Mouse (Mus musculus): ENCODE data around the gene Fblim1.

Fblim1 gene

GRCm38 (mm10) chr4:141600364-141600763 lies 5.5 kb downstream of the Fblim1 start:
- no peak for DNase-seq (ENCODE audit: low spot score in 2 of 2)

DNA sequence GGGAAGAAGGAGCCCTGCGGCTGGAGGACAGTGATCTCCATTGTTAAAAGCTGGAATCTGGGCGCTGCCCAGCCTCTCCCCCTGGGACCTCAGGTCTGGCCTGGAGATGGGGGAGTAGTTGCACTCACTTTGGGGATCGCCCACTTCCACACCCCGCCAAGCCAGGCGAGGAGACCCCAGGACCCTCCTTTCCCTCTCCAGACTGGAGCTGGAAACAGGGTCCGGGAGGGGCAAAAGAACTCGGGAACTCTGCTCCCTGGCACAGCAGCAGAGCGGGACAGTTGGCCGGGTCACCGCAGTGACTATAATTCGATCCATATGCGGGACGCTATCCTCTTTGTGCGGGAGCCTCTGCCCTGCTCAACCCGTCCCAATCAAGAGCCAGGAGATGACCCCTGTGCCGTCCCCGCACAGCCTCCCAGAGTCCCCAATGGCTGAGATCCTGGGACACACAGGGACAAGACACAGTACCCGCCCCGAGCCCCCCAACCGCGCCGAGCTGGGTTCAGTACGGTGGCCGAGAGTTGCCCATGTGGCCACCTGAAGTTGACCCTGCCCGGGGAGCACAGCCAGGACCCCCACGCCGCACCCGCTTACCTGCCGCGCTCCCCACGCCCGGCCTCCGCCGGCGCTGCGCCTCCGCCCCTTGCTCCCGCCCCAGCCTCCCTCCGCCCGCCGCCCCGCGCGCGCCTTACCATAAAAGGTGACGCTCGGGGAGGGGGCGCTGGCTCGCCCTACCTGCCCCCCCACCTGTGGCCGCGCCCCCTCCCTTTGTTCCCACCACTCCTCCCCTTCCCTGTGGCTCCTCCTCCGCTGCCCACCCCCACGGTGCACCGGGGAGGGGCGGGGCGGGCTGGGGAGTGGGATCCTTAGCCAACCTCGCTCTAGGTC lies 6.4 kb downstream of the Fblim1 start:
- DNase-seq (ENCODE audit: low spot score in 2 of 2), result no peak

DNA sequence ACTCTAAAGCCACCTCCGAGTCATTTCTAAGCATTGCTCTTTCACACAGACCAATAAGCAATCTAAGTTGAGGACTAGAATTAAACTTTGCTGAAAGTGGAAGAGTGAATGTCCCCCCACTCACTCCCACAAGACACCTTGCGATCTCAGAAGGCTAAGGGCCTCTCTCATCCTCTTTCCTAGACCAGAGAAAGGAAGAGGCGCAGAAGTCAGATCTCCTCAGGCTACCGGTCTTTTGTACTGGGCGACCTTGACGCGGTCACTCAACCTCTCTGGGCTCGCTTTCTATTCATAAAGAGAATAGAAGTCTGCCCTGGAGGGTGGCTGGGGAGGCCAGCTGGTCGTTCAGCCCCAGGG lies 7.0 kb downstream of the Fblim1 start:
- no peak for DNase-seq (ENCODE audit: low spot score in 2 of 2)

- no peak for DNase-seq (ENCODE audit: low spot score in 2 of 2)
These were observed 7.5 kb downstream of the Fblim1 start for GRCm38 (mm10) chr4:141598199-141598893.

GRCm38 (mm10) chr4:141596700-141597328 lies 9.1 kb downstream of the Fblim1 start:
- no peak for DNase-seq (ENCODE audit: low spot score in 2 of 2)

DNA sequence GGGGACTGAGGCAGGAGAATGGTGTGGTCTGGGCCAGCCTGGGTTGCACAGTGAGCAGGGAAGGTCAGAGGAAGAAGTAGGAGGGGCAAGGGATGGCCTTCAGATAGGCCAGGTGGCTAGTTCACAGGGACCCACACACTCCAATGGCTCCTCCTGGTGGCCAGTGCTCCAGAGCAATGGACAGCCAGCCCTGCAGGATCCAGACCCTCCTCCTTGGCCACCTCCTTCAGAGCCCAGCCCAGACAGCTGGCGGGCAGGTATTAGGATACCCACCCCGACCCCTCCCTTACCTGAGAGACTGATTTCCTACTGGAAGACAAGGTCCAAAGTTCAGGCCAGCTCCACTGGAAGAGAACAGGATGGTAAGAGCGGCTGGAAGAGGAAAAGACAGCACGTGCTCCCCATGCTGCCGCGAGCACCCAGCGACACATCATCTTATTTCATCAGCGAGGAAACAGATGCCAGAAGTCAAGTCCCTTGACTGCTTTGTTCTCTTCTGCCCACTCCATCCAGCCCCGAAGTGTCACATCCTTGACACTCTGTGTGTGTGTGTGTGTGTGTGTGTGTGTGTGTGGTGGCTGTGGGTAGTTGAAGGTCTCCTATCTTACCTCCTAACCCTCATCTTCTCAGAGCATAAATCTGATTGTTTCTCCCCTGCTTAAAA lies 10.2 kb downstream of the Fblim1 start:
- no peak for DNase-seq (ENCODE audit: low spot score in 2 of 2)

- no peak for DNase-seq (ENCODE audit: low spot score in 2 of 2)
These were observed 10.8 kb downstream of the Fblim1 start for GRCm38 (mm10) chr4:141595138-141595537.

GRCm38 (mm10) chr4:141591547-141591946 lies 14.3 kb downstream of the Fblim1 start:
- DNase-seq (ENCODE audit: low spot score in 2 of 2), result peak in 1 of 2 experiments; percentile 56

GRCm38 (mm10) chr4:141583919-141584318 lies 22.0 kb downstream of the Fblim1 start:
- no peak for DNase-seq (ENCODE audit: low spot score in 2 of 2)

DNA sequence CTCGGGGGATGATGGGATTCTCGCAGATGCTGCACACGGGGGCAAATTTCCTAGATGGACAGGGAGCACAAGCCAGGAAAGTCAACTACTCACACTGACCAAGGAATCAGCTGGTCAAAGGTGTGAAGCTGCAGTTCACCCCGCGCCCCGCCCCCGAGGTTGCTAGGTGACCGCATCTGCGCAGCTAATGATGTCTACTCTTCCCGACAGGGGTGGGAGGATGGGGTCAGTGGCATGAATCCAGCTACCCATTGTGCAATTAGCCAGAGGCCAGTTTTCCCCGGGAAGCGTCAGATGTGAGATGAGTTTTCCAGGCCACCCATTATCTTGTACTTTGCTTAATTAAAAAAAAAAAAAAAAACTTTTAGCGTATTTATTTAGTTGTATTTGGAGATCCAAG lies 24.8 kb downstream of the Fblim1 start:
- no peak for DNase-seq (ENCODE audit: low spot score in 2 of 2)

- DNase-seq (ENCODE audit: low spot score in 2 of 2), result no peak
These were observed 27.1 kb downstream of the Fblim1 start for GRCm38 (mm10) chr4:141578833-141579232.

DNA sequence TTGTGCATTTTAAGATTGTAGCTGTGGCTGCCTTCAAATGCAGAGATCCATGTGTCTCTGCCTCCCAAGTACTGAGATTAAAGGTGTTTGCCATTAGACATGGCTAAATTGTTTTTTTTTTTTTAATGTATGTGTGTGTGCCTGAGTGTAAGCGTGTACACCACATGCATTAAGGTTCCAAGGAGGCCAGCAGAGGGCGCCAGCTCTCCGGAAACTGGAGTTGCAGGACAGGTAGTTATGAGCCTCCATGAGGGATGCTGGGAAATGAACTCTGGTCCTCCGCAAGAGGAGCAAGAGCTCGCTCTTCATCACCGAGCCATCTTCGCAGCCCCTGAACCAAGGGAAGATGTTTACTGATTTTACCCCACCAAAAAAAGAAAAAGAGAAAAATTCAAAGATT lies 29.0 kb downstream of the Fblim1 start:
- DNase-seq (ENCODE audit: low spot score in 2 of 2), result no peak

DNA sequence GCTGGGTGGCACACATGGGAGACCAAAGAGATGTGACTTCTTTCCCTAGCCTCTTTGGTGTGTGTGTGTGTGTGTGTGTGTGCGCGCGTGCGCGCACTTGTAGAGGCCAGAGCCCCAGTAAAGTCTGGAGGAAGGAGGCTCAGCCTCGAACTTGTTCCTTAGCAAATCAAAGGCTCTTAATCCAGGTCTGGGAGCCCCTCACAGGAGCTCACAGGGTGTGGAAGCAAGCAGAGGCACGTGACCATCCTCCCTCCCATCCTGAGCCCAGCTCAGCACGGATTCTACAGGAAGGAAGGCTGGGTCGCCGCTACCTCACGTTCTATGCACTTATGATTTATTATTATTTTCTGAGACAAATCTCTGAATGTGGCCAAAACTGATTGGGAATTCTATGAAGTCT lies 29.5 kb downstream of the Fblim1 start:
- DNase-seq (ENCODE audit: low spot score in 2 of 2), result no peak

GRCm38 (mm10) chr4:141574789-141575702 lies 30.9 kb downstream of the Fblim1 start:
- peak; percentile 64 to 93 for DNase-seq (ENCODE audit: low spot score in 2 of 2)

DNA sequence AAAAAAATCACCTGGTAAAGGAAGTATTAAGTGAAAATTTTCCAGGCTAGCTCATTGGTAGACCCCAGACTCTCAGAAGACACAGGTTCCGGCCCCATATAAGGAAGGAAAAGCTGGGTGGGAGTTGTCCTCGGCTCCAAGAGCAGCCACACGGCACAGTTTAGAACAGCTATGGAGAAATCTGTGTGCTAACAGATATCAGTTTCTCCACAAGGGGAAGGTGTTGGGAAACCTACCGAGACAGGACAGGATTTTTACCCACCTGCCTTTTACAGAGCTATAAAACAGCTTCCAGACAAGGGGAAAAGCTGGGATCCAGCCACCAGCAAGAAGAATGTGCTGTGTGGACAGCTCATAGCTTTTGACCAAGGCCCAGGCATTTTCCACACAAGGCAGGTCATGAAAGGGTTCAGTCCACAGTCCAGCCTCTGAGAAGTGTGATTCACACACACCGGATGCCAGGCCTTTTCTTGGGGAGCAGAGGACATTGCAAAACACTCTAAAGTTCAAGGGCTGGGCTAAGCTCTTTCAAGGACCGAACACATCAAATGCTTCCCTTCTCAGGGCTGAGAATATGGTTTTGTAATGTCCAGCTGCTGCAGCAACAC lies 32.4 kb downstream of the Fblim1 start:
- no peak for DNase-seq (ENCODE audit: low spot score in 2 of 2)

GRCm38 (mm10) chr4:141572668-141573358 lies 33.1 kb downstream of the Fblim1 start:
- no peak for DNase-seq (ENCODE audit: low spot score in 2 of 2)

DNA sequence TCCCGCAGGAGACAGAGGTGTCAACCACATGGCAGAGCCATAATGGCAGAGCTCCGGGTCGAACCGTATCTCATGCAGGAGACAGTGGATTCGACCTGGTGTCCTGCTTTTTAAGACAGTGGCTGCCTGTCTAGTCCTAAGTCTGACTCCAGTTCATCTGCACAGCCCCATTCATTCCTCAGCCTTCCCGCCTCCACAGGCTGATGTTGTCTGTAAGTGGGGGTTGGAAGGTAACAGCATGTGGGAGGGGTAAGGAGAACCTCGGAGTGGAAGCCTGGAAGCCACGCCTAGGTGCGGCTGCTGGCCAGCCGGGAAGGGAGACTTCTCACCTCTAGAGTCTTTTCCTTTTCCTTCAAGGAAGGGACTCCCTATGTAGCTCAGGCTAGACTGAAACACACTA lies 34.0 kb downstream of the Fblim1 start:
- no peak for DNase-seq (ENCODE audit: low spot score in 2 of 2)

DNA sequence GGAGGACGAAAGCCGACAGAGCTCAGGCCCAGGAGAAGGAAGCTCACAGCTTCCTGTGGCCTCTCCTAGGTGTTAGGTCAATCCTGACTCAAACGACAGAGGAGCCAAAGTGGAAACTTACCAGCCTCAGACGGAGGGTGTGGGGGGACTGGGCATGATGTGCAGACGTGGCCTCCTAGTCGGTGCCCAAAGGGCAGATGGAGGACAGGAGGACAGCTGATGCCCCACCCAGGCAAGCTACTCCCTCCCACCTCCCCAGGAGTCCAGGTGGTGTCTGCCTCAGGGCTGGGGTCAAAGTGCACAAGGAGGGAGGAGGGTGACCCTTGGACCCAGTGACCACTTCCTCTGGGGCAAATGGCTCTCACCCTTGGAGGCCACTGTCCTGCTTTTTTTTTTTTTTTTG lies 34.6 kb downstream of the Fblim1 start:
- DNase-seq (ENCODE audit: low spot score in 2 of 2), result no peak

GRCm38 (mm10) chr4:141570821-141571220 lies 35.1 kb downstream of the Fblim1 start:
- no peak for DNase-seq (ENCODE audit: low spot score in 2 of 2)

DNA sequence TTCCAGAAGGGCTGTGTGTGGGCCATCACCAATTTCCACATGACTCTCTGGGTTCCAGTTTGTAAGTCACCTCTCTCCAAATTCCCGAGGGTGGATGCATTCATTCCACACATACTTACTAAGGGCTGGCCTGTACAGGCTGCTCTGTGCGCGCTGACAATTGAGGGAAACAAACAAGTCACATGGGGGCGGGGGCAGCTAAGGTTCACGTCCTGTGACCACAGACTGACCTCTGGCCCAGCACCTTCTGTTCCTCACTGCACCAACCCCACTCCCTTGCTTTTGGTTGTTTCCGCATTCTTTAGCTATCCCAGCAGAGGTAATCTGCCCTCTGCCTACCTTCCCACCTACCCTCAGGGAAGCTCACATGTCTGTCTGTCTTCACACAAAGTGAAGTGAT lies 35.9 kb downstream of the Fblim1 start:
- no peak for DNase-seq (ENCODE audit: low spot score in 2 of 2)

All from thymus, postnatal 10 days (tissue).